Mouse (Mus musculus) gastrocnemius, postnatal 14 days (tissue): ENCODE results near the gene Poll. TPM values are rescaled to one million over a fixed set of nuclear protein-coding genes. Genes with fewer than 3 reads are reported as not detected.
"Not testable (repeated sequence)": the region's sequence is repeated elsewhere in the genome, so short reads cannot be mapped to it uniquely, and the experiment has no call there.

Experiments used
- DNase-seq: peaks from one replicate; pipeline ENCODE4 v3.0.0; 2021; ENCODE audit warnings: mixed read lengths
- intact Hi-C: fragments of 180-260 bp; cut with DNase I; formaldehyde crosslinking; loops from one replicate; pipeline ENCODE4 v1.15.1; 2025; ENCODE audit warnings: low total_unique reads
- total RNA-seq, 2 experiments: library from RNA; stranded (reverse); gene quantifications; 2 replicates each; pipeline ENCODE4 v1.2.3; 2021

Poll gene
- total RNA-seq, 2 experiments from 2014 or later: 11.2 to 11.3 TPM

DNA sequence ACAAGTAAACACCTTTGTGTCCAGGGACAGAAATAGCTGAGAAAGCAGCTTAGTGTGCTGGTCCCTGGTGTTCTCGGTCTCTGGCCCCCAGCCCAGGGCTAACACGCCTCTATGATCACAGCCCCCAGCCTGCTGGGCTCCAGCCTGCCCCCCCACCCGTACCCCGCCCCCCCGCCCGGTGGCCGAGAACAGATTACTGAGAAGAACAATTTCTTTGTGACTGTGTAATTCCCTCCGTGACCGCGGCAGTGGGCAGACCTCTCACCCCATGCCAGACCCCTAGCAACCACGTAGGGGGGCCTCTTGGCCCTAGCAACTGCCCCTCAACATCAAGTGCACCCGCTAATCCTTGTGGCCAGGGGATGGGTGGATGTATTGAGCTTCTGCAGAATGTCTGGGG lies 19.9 kb upstream of the Poll start:
- no peak for DNase-seq
- intact Hi-C loops: no loop called here

DNA sequence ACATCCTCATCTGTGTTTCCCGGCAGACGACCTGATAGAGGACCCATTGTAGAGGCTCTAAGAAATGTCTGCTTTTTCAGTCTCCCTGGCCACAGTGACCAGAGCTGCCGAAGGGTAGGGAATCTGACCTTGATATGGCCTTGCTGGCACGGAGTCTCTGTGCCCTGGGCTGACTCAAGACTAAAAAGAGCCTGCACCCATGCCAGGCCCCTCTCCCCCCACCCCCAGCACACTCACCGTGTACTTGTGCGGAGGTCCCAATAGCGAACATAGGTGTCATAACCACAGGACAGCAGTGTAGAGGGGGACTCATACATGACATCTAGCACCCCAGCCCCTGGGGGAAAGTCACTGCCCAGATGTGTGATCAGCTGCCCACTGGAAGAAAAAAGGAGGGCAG lies 19.1 kb upstream of the Poll start:
- intact Hi-C loops: loop anchor here (5.0 kb wide), 1 partner anchor 38 kb away; no protein-coding TSS in a partner anchor
- DNase-seq: no peak

DNA sequence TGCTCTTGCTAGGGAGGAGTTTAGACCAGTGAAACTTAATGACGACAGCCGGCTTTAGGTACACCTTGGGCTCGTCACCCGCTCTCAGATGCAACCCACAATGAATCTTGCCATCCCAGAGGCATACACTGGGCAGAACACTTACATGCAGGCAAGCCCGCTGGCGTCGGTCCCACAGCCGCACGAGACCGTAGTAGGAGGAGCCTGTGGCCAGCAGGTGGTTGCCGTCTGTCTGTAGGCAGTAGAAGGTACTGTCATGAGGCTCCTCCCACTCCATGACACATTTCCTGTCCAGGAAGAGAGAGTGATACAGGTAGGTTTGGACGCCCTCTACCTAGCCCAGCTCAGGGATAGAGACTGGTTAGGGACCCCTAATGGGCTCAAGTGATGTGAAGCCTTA lies 18.6 kb upstream of the Poll start:
- intact Hi-C loops: loop anchor here (5.0 kb wide), 1 partner anchor 38 kb away; no protein-coding TSS in a partner anchor
- no peak for DNase-seq

DNA sequence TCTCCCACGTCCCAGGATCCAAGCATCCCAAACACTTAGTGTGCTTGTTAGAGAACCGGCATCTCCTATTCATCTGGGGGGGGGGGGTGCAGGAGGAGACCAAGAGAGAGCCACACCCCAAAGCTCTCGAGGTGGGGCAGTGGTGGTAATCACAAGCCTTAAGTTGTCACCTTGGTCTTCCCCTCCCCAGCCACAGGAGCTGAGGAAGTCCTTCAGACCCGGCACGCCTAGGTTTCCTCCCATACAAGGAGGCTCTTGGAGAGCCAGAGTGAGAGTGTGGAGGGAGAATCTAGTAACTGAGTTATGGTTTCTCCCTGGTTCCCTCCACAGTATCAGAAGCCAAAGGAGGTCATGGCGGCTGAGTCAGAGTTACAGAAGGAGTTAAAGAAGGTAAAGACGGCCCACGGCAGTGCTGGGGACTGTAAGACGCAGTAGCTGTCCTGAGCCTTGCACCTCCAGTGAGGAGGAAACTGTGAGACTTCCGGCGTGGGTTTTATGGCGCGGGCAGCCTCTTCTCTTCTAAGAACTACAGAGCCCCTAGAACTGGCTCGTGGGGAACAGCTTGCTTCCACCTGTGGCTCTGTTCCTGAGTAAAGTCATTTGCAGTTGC lies 16.9 kb upstream of the Poll start:
- intact Hi-C loops: loop anchor here (5.0 kb wide), 1 partner anchor 40 kb away; no protein-coding TSS in a partner anchor
- no peak for DNase-seq

DNA sequence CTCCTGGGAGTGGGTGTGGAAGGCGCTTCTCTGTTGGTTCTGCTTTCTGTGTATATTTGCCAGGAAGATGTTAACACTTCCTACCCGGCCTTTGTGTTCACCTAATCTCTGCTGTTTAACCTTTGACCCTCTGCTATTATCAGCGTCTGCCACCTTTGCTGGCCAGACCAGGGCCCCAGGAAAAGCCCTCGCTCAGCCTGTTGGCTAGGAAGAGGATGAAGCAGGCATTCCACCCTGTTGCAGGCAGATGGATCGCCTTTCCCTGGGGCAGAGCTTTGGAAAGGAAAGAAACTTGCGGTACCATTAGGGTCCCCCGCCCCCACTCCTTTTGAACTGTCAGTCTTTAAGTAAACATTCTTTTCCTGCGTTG lies 15.3 kb upstream of the Poll start:
- intact Hi-C loops: loop anchor here (5.0 kb wide), 1 partner anchor 42 kb away; no protein-coding TSS in a partner anchor
- no peak for DNase-seq

DNA sequence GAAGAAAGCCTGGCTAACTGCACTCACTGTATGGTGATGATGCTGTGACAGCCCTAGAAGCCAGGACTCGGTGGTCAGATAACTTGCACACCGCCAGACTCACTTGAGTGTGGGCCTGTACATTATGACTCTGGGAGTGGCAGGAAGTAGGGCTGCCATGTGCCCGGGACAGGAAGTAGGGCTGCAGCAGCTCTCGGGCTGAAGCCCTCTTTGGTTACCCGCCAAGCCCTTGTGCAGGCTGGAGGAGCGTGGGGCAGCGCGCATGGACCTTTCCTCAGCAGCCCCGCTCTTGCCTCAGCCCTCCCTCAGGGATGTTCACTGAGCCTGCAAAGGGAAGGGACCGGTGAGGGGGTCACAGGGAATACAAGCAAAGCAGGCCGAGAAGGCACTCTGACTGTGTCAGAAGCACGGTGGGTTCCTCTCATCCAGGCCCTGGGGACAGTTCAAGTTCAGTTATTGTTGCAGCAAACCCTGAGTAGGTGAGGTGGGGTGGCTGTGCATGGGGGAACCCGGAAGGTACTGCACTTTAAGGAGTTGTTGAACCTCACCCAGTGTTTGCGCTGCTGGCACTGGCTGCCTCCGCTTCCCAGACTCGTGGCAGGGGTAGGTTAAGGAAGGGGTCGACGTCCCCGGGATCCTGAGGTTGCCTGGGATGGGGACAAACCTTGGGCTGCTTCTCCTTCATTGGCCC lies 14.8 kb upstream of the Poll start:
- DNase-seq: no peak
- intact Hi-C loops: loop anchor here (5.0 kb wide), 1 partner anchor 42 kb away; no protein-coding TSS in a partner anchor

DNA sequence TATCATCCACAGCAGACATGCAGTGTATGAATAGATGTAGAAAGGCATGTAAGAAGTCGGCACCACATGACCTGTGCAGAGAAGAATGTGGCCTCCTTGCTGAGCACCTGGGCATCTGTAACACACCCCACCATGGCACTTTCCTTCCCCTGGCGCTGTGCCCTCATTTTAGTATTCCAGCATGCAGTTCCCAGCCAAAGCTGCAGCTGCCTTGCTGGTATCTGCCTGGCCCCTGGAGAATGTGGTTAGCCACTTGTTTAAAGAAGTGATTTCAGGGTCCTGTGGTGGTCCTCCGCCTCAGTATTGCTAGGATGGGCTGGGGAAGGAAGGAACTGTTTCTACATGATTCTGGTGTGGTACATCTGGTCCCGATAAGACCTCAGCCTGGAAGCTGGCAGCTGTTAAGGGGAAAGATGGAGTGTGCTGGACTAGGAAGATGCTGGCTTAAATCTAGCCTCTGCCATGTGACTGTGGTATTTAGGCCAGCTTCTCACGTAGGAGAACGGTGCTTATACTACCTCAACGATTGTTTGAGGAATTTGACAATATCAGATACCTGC lies 14.1 kb upstream of the Poll start:
- intact Hi-C loops: no loop called here
- no peak for DNase-seq

DNA sequence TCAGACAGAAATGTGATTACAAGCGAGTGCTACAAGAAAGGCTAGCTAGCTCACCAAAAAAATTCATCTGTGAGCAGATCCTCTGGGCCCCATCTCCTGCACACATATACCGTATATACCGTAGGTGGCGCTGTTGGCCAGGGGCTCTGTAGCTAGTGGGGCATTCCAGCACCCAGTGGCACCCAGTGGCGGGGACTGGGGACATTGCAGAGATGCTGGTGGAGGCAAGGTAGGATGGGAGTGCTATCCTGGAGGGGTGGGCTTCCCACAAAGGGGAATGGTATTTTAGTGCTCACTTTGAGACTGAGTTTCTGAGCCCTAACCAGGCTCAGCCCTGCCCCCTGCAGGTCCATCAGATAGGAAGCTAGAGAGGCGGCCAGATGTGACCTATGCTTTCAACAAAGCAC lies 13.5 kb upstream of the Poll start:
- intact Hi-C loops: loop anchor here (2.0 kb wide), 1 partner anchor 171 kb away; no protein-coding TSS in a partner anchor

DNA sequence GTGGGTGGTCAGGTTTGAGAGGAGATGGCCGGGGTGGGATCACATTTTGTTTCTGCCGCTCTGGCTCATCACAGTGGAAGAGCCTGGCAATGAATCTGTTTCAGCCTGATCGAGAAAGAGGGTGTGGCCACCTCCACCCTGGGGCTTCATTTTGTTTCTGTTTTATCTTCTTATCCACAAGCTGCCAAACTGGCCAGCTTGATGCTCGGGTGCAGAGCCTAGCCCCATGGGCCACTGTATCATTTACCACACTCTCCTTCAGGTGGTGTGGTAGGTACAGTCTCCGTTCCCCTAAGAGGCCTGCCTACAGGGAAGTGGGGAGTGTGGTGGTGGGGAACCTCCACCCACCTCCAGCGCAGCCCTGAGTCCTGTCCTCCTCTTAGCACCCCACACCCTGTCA lies 12.7 kb upstream of the Poll start:
- no peak for DNase-seq
- intact Hi-C loops: loop anchor here (2.0 kb wide), 1 partner anchor 172 kb away; no protein-coding TSS in a partner anchor

More for the DNA sequence above, 13.5 kb upstream of the Poll start:
- DNase-seq: peak; percentile 81

DNA sequence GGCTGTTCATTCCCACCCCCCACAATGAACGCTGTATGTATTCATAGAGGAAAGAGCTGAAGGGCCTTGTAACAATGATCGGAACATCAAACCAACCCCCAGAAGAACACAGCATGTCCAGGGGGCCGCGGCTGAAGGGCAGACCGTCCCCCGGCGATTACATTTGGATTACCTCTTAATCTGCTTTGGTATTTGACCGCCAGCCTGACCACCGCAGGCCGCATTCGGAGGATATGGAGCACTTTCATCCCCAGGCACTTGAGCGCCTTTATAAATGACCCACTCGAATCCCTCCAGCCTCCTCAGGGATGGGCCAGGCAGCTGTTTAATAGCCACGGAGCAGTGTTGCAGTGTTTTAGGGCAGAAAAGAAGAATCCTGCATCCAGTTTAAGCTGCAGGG lies 7.0 kb upstream of the Poll start:
- no peak for DNase-seq
- intact Hi-C loops: no loop called here

DNA sequence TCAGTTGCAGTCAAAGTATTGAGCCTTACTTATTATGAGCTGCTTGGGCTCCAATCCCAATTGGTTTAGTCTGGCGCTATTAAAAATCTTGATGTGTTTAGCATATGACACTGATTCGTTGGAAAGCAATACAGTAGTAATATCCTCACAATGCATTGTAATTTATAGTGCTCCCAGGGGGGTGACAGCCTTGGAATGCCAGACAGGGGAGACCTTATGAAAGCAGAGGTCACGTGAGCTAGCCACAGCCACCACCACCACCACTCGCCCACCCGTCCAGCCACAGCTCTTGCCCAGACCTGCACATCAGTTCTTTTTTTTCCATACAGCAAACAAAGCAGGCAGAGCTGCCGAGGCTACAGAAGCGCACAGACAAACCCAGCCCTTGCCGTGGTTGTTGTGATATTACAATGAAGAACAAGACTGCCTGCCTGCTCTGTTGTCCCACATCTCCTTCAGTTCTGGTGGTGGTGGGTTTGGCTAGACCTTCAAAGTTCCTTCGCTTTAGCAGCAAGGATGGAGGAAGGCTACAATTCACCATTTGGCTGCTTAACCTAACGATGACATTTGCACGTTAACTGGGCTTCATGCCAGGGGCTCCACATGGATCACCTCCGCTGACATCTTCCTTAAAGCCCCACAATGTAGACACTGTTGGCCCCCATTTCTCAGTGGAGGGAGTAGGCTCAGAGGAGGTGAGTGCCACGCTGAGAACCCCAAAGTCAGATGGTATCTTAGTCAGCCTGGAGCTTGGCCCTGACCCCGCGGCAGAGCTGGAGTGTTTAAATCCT lies 5.8 kb upstream of the Poll start:
- no peak for DNase-seq
- intact Hi-C loops: no loop called here

DNA sequence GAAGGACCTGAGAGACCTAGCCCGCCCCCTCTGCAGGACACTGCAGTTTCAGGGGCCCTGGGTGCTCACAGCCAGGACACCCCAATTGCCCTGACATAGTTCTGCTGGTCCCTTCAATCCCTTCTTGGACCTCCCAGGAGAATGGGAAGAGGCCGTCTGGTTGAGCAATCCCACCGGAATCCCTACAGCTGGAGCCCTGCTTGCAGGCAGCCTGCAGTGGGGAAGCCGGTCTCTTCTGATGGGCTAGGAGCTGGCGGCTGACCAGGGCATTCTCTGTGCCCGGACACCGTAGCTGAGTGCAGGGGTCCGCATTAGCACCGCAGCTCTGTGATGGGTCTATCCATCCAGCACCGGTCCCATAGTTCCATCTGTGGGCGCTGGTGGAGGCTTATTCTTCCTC lies 6.2 kb downstream of the Poll start:
- DNase-seq: no peak
- intact Hi-C loops: no loop called here

DNA sequence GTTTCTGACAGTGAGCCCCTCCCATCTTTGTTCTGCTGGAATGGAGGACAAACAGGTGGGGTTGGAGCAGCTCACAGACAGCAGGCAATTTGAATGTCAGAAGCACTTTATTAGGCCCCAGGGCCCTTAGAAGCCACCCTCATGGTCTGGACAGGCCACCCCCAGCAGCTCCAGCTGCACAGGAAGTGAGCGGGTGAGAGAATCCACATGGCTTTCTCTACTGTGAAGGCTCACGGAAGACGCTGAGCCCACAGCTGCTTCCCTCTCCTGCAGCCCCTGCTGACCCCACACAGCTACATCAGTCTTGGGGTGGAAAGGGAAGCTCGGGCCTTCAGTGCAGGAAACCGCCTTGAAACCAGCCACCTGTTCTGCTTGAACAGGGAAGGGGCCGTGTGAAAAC lies 8.1 kb downstream of the Poll start:
- intact Hi-C loops: no loop called here
- DNase-seq: no peak

DNA sequence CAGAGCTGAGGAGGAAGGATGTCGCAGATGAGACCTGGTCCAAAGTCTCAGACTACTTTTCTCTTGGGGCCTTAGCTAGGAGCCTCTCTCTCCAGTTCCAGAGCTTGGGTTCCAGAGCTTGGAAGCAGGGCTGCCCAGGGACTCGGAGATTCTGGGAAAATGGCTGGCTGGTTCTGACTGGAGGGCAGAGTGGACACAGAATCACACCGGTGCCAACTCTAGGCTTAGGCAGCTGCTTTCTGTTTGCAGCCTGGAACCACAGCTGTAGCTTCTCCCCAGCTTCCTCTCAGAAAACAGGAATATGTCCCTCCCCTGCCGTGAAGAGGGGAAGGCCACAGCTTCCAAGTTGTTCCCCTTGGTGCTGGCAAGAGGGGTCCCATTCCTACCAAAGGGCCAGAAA lies 10.4 kb downstream of the Poll start:
- intact Hi-C loops: loop anchor here (10.0 kb wide), 2 partner anchors 65 to 105 kb away; no protein-coding TSS in a partner anchor
- DNase-seq: no peak

DNA sequence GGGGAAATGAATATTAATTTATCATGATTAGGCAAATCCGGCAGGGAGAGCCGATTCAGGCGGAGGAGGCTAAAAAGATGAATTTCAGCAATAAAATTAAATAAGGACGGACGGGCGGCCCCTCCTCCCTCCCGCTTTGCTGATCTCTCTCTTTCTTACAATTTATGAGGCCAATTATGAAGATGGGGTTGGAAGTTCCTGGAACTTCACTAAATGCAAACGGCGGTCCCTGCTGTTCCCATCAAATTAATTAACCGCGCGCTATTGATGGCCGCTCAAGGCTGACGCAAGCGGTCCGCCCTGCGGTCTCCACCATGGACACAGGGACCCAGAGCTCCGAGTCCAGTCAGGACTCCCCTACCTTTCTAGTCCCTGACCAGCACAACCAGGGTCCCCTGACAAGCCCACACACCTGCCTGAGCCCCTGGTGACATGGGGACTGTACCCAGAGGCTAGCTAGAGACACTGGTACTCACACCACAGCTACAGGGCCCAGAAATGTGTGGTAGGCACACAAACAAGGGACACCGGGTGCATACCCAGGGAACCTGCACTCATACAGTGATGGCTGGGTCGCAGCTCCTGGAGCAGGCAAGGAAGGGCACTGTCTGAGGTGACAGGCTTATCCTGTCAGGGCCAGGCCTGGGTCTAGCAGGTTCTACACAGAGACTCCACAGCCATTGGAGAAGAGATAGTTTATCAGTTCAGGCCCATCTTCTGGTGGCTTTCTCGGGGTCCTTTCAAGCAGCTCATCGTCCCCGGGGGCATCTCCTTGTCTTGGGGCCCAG lies 11.0 kb downstream of the Poll start:
- no peak for DNase-seq
- intact Hi-C loops: loop anchor here (10.0 kb wide), 2 partner anchors 65 to 105 kb away; no protein-coding TSS in a partner anchor

DNA sequence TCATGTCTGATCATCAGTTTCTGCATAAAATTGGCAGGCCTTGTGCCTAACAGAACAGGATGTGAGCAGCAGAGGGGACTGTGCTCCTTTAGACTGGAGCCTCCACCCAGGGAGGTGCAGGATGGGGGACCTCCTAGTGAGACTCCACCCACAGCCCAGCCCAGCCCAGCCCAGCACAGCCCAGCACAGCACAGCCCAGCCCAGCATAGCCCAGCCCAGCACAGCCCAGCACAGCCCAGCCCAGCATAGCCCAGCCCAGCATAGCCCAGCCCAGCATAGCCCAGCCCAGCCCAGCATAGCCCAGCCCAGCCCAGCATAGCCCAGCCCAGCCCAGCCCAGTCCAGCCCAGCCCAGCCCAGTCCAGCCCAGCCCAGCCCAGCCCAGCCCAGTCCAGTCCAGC lies 12.1 kb downstream of the Poll start:
- intact Hi-C loops: loop anchor here (10.0 kb wide), 2 partner anchors 63 to 103 kb away; no protein-coding TSS in a partner anchor
- DNase-seq: not testable (repeated sequence)

DNA sequence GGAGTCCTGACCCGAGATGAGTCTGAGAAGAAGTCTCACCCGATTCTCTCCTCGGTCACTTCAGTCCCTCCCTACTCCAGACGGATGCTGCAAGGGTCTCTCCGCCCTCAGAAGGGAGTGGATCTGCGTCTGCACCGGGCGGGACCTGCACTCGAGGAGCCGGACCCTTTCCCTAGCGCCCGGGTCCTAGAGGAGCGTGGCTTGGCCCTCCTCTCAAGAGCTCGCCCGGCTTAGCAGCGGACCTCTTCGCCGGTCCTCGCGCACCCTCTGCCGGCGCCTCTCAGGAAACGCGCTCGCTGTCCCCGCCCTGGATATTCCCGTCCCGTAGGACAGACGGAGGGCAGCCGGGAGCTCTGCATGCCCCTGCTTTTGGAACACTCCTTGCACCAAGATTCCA lies 15.4 kb downstream of the Poll start:
- intact Hi-C loops: loop anchor here (5.0 to 10.0 kb wide), 4 partner anchors 60 to 323 kb away; no protein-coding TSS in a partner anchor
- peak; percentile 82 for DNase-seq

DNA sequence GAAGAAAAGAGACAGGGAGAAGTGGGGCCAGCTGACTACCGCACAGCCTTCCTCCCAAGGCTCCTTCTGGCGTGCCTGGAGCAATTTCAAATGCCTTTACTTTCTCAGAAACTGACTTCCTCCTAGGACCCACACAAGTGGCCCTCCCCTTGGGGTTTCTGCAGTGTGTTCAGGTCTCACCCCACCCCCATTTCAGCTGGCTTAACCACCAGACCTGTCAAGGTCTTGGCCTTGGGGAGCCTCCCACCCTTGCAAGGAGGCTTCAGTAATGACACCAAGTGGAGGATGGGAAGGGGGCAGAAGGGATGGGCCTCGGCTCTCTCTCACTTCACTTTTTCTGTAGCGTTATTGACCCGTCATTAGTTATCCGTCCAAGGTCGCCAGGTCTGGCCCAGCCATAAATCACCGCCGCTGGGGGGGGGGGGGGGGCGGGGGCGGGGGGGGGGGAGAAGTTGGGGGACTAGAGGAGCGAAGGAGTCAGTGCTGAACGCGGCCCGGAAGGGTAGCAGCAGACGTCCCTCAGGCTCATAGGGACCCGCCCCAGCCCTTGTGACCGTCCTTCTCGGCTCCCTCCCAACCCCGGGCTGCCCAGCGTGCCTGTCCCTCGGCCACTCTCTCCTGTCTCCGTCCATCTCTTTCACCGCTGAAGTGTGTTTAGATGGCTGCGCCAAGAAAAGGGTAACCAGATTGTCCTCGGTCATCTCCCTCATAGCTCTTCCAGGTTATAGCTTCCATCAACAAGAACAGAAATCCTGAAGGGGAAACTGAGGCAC lies 16.0 kb downstream of the Poll start:
- intact Hi-C loops: loop anchor here (5.0 to 10.0 kb wide), 4 partner anchors 60 to 322 kb away; no protein-coding TSS in a partner anchor
- no peak for DNase-seq
